Mouse (Mus musculus) liver, postnatal 0 days (tissue): Measurements from ENCODE around the gene Vwa3b.

ENCODE experiments used
- CTCF ChIP-seq: sonication (generic); IDR thresholded peaks from 2 replicates; pipeline ENCODE4 v1.5.1; 2016; ENCODE audit warnings: antibody characterized with exemption, low read depth
- EP300 ChIP-seq: IDR thresholded peaks from 2 replicates; pipeline ENCODE4 v1.6.1; 2016; ENCODE audit warnings: antibody characterized with exemption, low read depth, mild to moderate bottlenecking

GRCm38 (mm10) chr1:37075759-37076158 is 49.4 kb downstream of the Vwa3b start:
- TF ChIP-seq EP300 = no peak
- TF ChIP-seq CTCF = no peak
